Mouse (Mus musculus) stomach, embryonic 16.5 days (tissue): ENCODE results near the gene Epb41l5. TPM values are rescaled to one million over a fixed set of nuclear protein-coding genes. Genes with fewer than 3 reads are reported as not detected.

Experiments used
- ATAC-seq: fragments of 200-750 bp; cut with Nextera tagmentation; 2 replicates; pipeline ENCODE4 v1.8.0; 2017; ENCODE audit warnings: moderate number of reproducible peaks, moderate TSS enrichment; ENCODE audit not compliant: insufficient read depth, low FRiP score
- H3K27ac ChIP-seq: fragments of 300-500 bp; sonication (generic); 2 replicates; pipeline ENCODE4 v1.5.1; 2014; ENCODE audit warnings: low read length
- H3K27me3 ChIP-seq: fragments of 300-500 bp; sonication (generic); 2 replicates; pipeline ENCODE4 v1.6.1; 2014; ENCODE audit warnings: low read length, control low read depth, mixed read lengths; ENCODE audit not compliant: control insufficient read depth, insufficient read depth
- H3K36me3 ChIP-seq: fragments of 300-500 bp; sonication (generic); 2 replicates; pipeline ENCODE4 v1.6.1; 2014; ENCODE audit warnings: low read length; ENCODE audit not compliant: control insufficient read depth, insufficient read depth
- H3K4me1 ChIP-seq: fragments of 300-500 bp; sonication (generic); 2 replicates; pipeline ENCODE4 v1.6.1; 2014; ENCODE audit warnings: low read length, control low read depth, mixed read lengths; ENCODE audit not compliant: control insufficient read depth, insufficient read depth
- H3K4me2 ChIP-seq: fragments of 300-500 bp; sonication (generic); 2 replicates; pipeline ENCODE4 v1.6.1; 2014; ENCODE audit warnings: low read depth, low read length, mixed read lengths
- H3K4me3 ChIP-seq: fragments of 300-500 bp; sonication (generic); replicated peaks from 2 replicates; pipeline ENCODE4 v1.5.1; 2014; ENCODE audit warnings: mild to moderate bottlenecking, low read length
- H3K9ac ChIP-seq: fragments of 300-500 bp; sonication (generic); 2 replicates; pipeline ENCODE4 v1.6.1; 2014; ENCODE audit warnings: low read length
- H3K9me3 ChIP-seq: fragments of 300-500 bp; sonication (generic); replicated peaks from 2 replicates; pipeline ENCODE4 v1.6.1; 2016; ENCODE audit warnings: low read length, control low read depth; ENCODE audit not compliant: control insufficient read depth
- WGBS: fragments of 180-500 bp; shearing (Covaris S2); extraction: QIAGEN DNeasy Blood & Tissue Kit; methylation state at CpG from one replicate; pipeline ENCODE4 v1.1.7; 2014; 5-methylcytosine and 5-hydroxymethylcytosine counted together
- polyA plus RNA-seq: library from polyadenylated mRNA; unstranded; fragments of >200 nt; fragmentation: Nextera tagmentation; extraction: Ambion mirVana; gene quantifications from 2 replicates; pipeline ENCODE4 v1.2.1, GENCODE M21; 2015

The Epb41l5 gene
- polyA plus RNA-seq, 1 experiment from 2014 or later = 38.6 TPM

GRCm38 (mm10) chr1:119557641-119558395 is 91.0 kb downstream of the Epb41l5 start:
- H3K27me3 ChIP-seq = no peaks in the 10 kb centered on the region
- H3K36me3 ChIP-seq = peaks cover 3% of the 10 kb centered on the region; the same call in 1 of the 2 replicates
- ATAC-seq = no peak
- H3K9ac ChIP-seq = no peak overlapping the region
- H3K9me3 ChIP-seq = no peaks in the 10 kb centered on the region
- H3K4me3 ChIP-seq = no peak overlapping the region
- no peak overlapping the region for H3K27ac ChIP-seq
- WGBS = 75% methylated on average over 4 of the region's 4 CpGs
- H3K4me1 ChIP-seq = no peaks in the 10 kb centered on the region
- no peak overlapping the region for H3K4me2 ChIP-seq

- H3K9me3 ChIP-seq = no peaks in the 10 kb centered on the region
- no peaks in the 10 kb centered on the region for H3K27me3 ChIP-seq
- peaks cover 3% of the 10 kb centered on the region; the same call in 1 of the 2 replicates for H3K36me3 ChIP-seq
- no peaks in the 10 kb centered on the region for H3K4me1 ChIP-seq
- WGBS = 71% methylated on average over 5 of the region's 5 CpGs
- no peak for ATAC-seq
- H3K4me2 ChIP-seq = no peak overlapping the region
- no peak overlapping the region for H3K27ac ChIP-seq
- no peak overlapping the region for H3K9ac ChIP-seq
- no peak overlapping the region for H3K4me3 ChIP-seq
Observed at GRCm38 (mm10) chr1:119555651-119556050, 93.1 kb downstream of the Epb41l5 start.

GRCm38 (mm10) chr1:119551651-119552050 is 97.1 kb downstream of the Epb41l5 start:
- Histone ChIP-seq H3K27me3 (no peaks in the 10 kb centered on the region), H3K9ac (no peak overlapping the region), H3K9me3 (no peaks in the 10 kb centered on the region), H3K4me3 (no peak overlapping the region), H3K36me3 (peaks cover 3% of the 10 kb centered on the region; the same call in 1 of the 2 replicates), H3K4me2 (no peak overlapping the region), H3K27ac (no peak overlapping the region), H3K4me1 (no peaks in the 10 kb centered on the region)
- ATAC-seq = no peak
- WGBS = 100% methylated on average over 1 of the region's 1 CpGs

DNA sequence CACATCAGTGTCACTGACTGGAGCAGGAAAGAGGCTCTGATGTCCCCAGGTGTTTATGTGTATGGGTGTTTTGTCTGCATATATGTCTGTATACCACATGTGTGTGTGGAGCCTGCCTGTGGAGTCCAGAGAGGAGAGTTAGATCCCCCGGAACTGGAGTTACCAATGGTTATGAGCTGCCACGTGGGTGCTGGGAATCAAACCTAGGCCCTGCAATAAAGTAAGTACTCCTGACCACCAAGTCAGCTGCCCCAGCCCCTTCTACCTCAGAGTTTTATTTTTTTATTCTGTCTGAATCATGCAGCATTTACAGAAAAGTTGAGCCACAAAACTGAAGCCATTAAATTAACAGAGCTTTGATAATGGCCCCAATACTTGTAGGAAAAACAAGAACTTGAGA is 98.7 kb downstream of the Epb41l5 start:
- Histone ChIP-seq H3K9ac (no peak overlapping the region), H3K4me1 (no peaks in the 10 kb centered on the region), H3K4me2 (no peak overlapping the region), H3K4me3 (no peak overlapping the region), H3K36me3 (peaks cover 3% of the 10 kb centered on the region; the same call in 1 of the 2 replicates), H3K27ac (no peak overlapping the region), H3K9me3 (no peaks in the 10 kb centered on the region), H3K27me3 (no peaks in the 10 kb centered on the region)
- WGBS = 90% methylated on average over 2 of the region's 2 CpGs
- ATAC-seq = no peak

DNA sequence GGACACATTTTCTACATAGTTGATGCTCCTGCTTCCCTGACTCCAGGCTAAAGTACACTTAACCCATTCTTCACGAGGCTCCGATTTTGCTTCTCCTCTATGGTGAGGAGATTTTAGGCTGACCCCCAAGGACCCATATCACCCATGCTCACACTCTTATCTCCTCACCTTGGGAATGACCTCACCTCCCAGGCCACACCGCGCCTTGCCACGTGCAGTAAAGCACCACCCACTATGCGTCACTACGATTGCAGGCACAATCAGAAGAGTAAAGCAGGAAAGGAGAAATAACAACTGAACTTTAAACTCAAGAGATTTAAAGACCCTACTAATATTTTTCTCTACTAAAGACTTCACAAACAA is 99.5 kb downstream of the Epb41l5 start:
- H3K27me3 ChIP-seq = no peaks in the 10 kb centered on the region
- no peak overlapping the region for H3K9ac ChIP-seq
- H3K4me1 ChIP-seq = no peaks in the 10 kb centered on the region
- no peak overlapping the region for H3K4me2 ChIP-seq
- no peak overlapping the region for H3K4me3 ChIP-seq
- H3K27ac ChIP-seq = no peak overlapping the region
- WGBS = 80% methylated on average over 7 of the region's 7 CpGs
- H3K9me3 ChIP-seq = no peaks in the 10 kb centered on the region
- no peak for ATAC-seq
- no peaks in the 10 kb centered on the region for H3K36me3 ChIP-seq

- Histone ChIP-seq H3K4me3 (no peak overlapping the region), H3K27ac (no peak overlapping the region), H3K4me2 (no peak overlapping the region), H3K9ac (no peak overlapping the region), H3K4me1 (no peaks in the 10 kb centered on the region), H3K36me3 (no peaks in the 10 kb centered on the region), H3K27me3 (no peaks in the 10 kb centered on the region), H3K9me3 (no peaks in the 10 kb centered on the region)
- ATAC-seq = peak; percentile 40; the same call in 1 of the 2 replicates
- WGBS = 65% methylated on average over 7 of the region's 7 CpGs
Observed at GRCm38 (mm10) chr1:119548668-119549326, 100.0 kb downstream of the Epb41l5 start.

- H3K4me2 ChIP-seq = no peak overlapping the region
- no peaks in the 10 kb centered on the region for H3K36me3 ChIP-seq
- ATAC-seq = no peak
- H3K27ac ChIP-seq = no peak overlapping the region
- 80% methylated on average over 3 of the region's 3 CpGs for WGBS
- H3K4me3 ChIP-seq = no peak overlapping the region
- H3K9ac ChIP-seq = no peak overlapping the region
- no peaks in the 10 kb centered on the region for H3K27me3 ChIP-seq
- H3K4me1 ChIP-seq = no peaks in the 10 kb centered on the region
- no peaks in the 10 kb centered on the region for H3K9me3 ChIP-seq
Observed at GRCm38 (mm10) chr1:119546490-119546889, 102.3 kb downstream of the Epb41l5 start.

- Histone ChIP-seq H3K9me3 (no peaks in the 10 kb centered on the region), H3K27me3 (no peaks in the 10 kb centered on the region), H3K4me1 (peaks cover 3% of the 10 kb centered on the region; the same call in 1 of the 2 replicates), H3K4me3 (no peak overlapping the region), H3K27ac (no peak overlapping the region), H3K9ac (no peak overlapping the region), H3K4me2 (no peak overlapping the region), H3K36me3 (no peaks in the 10 kb centered on the region)
- 87% methylated on average over 4 of the region's 4 CpGs for WGBS
- no peak for ATAC-seq
Observed at GRCm38 (mm10) chr1:119545671-119546070, 103.1 kb downstream of the Epb41l5 start.

- ATAC-seq = no peak
- Histone ChIP-seq H3K9me3 (no peaks in the 10 kb centered on the region), H3K36me3 (no peaks in the 10 kb centered on the region), H3K4me3 (no peak overlapping the region), H3K27ac (no peak overlapping the region), H3K27me3 (no peaks in the 10 kb centered on the region), H3K4me1 (peaks cover 3% of the 10 kb centered on the region; the same call in 1 of the 2 replicates), H3K4me2 (no peak overlapping the region), H3K9ac (no peak overlapping the region)
- 45% methylated on average over 2 of the region's 2 CpGs for WGBS
Observed at GRCm38 (mm10) chr1:119545164-119545563, 103.6 kb downstream of the Epb41l5 start.
